Mouse (Mus musculus) hindbrain, embryonic 15.5 days (tissue): Measurements from ENCODE around the gene Negr1. TPM values are rescaled to one million over a fixed set of nuclear protein-coding genes. Genes with fewer than 3 reads are reported as not detected.

Experiments used
- ATAC-seq: fragments of 200-750 bp; cut with Nextera tagmentation; 2 replicates; pipeline ENCODE4 v1.8.0; 2017; ENCODE audit warnings: low read depth, moderate number of reproducible peaks, moderate TSS enrichment; ENCODE audit not compliant: low FRiP score
- H3K27ac ChIP-seq: fragments of 300-500 bp; sonication (generic); replicated peaks from 2 replicates; pipeline ENCODE4 v1.5.1; 2015; ENCODE audit warnings: mild to moderate bottlenecking, inconsistent platforms
- H3K27me3 ChIP-seq: fragments of 300-500 bp; sonication (generic); 2 replicates; pipeline ENCODE4 v1.6.1; 2015; ENCODE audit warnings: control low read depth, inconsistent platforms
- H3K36me3 ChIP-seq: fragments of 300-500 bp; sonication (generic); 2 replicates; pipeline ENCODE4 v1.6.1; 2015; ENCODE audit warnings: control low read depth, inconsistent platforms
- H3K4me1 ChIP-seq: fragments of 300-500 bp; sonication (generic); replicated peaks from 2 replicates; pipeline ENCODE4 v1.6.1; 2015; ENCODE audit warnings: control low read depth, inconsistent platforms
- H3K4me2 ChIP-seq: fragments of 300-500 bp; sonication (generic); 2 replicates; pipeline ENCODE4 v1.6.1; 2015; ENCODE audit warnings: moderate library complexity, mild to moderate bottlenecking, inconsistent platforms
- H3K4me3 ChIP-seq: fragments of 300-500 bp; sonication (generic); 2 replicates; pipeline ENCODE4 v1.5.1; 2015; ENCODE audit warnings: mild to moderate bottlenecking, inconsistent platforms
- H3K9ac ChIP-seq: fragments of 300-500 bp; sonication (generic); 2 replicates; pipeline ENCODE4 v1.6.1; 2015; ENCODE audit warnings: inconsistent platforms
- H3K9me3 ChIP-seq: fragments of 300-500 bp; sonication (generic); 2 replicates; pipeline ENCODE4 v1.6.1; 2016; ENCODE audit warnings: control low read depth, inconsistent platforms
- WGBS: fragments of 180-500 bp; shearing (Covaris S2); methylation state at CpG from one replicate; pipeline ENCODE4 v1.1.7; 2015; 5-methylcytosine and 5-hydroxymethylcytosine counted together
- polyA plus RNA-seq: library from polyadenylated mRNA; unstranded; fragments of >200 nt; fragmentation: Nextera tagmentation; extraction: Ambion mirVana; gene quantifications from 2 replicates; pipeline ENCODE4 v1.2.1, GENCODE M21; 2015

The Negr1 gene
- polyA plus RNA-seq, 1 experiment from 2014 or later: 53.7 TPM

- Histone ChIP-seq H3K4me2 (no peak overlapping the region), H3K4me3 (no peak overlapping the region), H3K4me1 (no peaks in the 10 kb centered on the region), H3K27me3 (no peaks in the 10 kb centered on the region), H3K36me3 (no peaks in the 10 kb centered on the region), H3K9ac (no peak overlapping the region), H3K9me3 (no peaks in the 10 kb centered on the region), H3K27ac (no peak overlapping the region)
- WGBS: 82% methylated on average over 1 of the region's 1 CpGs
- ATAC-seq: no peak
Measured at GRCm38 (mm10) chr3:156703241-156703640, 141.6 kb downstream of the Negr1 start.

GRCm38 (mm10) chr3:156710240-156710639 lies 148.6 kb downstream of the Negr1 start:
- no peaks in the 10 kb centered on the region for H3K36me3 ChIP-seq
- H3K27me3 ChIP-seq: no peaks in the 10 kb centered on the region
- no peaks in the 10 kb centered on the region for H3K4me1 ChIP-seq
- H3K9ac ChIP-seq: no peak overlapping the region
- no peak overlapping the region for H3K4me3 ChIP-seq
- H3K9me3 ChIP-seq: no peaks in the 10 kb centered on the region
- ATAC-seq: no peak
- WGBS: 82% methylated on average over 5 of the region's 5 CpGs
- H3K27ac ChIP-seq: no peak overlapping the region
- no peak overlapping the region for H3K4me2 ChIP-seq

- Histone ChIP-seq H3K4me3 (no peak overlapping the region), H3K4me1 (no peaks in the 10 kb centered on the region), H3K9me3 (no peaks in the 10 kb centered on the region), H3K36me3 (no peaks in the 10 kb centered on the region), H3K27ac (no peak overlapping the region), H3K4me2 (no peak overlapping the region), H3K9ac (no peak overlapping the region), H3K27me3 (no peaks in the 10 kb centered on the region)
- 83% methylated on average over 4 of the region's 4 CpGs for WGBS
- ATAC-seq: no peak
Measured at GRCm38 (mm10) chr3:156710693-156711092, 149.1 kb downstream of the Negr1 start.

GRCm38 (mm10) chr3:156736335-156736734 lies 174.7 kb downstream of the Negr1 start:
- Histone ChIP-seq H3K4me3 (no peak overlapping the region), H3K4me1 (no peaks in the 10 kb centered on the region), H3K27me3 (no peaks in the 10 kb centered on the region), H3K9me3 (no peaks in the 10 kb centered on the region), H3K9ac (no peak overlapping the region), H3K27ac (no peak overlapping the region), H3K36me3 (no peaks in the 10 kb centered on the region), H3K4me2 (no peak overlapping the region)
- no peak for ATAC-seq

- no peak overlapping the region for H3K9ac ChIP-seq
- H3K27ac ChIP-seq: no peak overlapping the region
- no peaks in the 10 kb centered on the region for H3K4me1 ChIP-seq
- H3K27me3 ChIP-seq: no peaks in the 10 kb centered on the region
- H3K4me2 ChIP-seq: no peak overlapping the region
- H3K36me3 ChIP-seq: no peaks in the 10 kb centered on the region
- no peak overlapping the region for H3K4me3 ChIP-seq
- 81% methylated on average over 3 of the region's 3 CpGs for WGBS
- no peaks in the 10 kb centered on the region for H3K9me3 ChIP-seq
- no peak for ATAC-seq
Measured at GRCm38 (mm10) chr3:156739529-156739928, 177.9 kb downstream of the Negr1 start.

- H3K9ac ChIP-seq: no peak overlapping the region
- no peaks in the 10 kb centered on the region for H3K36me3 ChIP-seq
- no peaks in the 10 kb centered on the region for H3K27me3 ChIP-seq
- no peak overlapping the region for H3K4me2 ChIP-seq
- H3K4me1 ChIP-seq: no peaks in the 10 kb centered on the region
- 77% methylated on average over 1 of the region's 1 CpGs for WGBS
- no peak for ATAC-seq
- H3K4me3 ChIP-seq: no peak overlapping the region
- no peak overlapping the region for H3K27ac ChIP-seq
- H3K9me3 ChIP-seq: no peaks in the 10 kb centered on the region
Measured at GRCm38 (mm10) chr3:156743266-156743665, 181.7 kb downstream of the Negr1 start.

GRCm38 (mm10) chr3:156745218-156745770 lies 183.7 kb downstream of the Negr1 start:
- H3K4me3 ChIP-seq: no peak overlapping the region
- WGBS: 86% methylated on average over 5 of the region's 5 CpGs
- H3K4me1 ChIP-seq: no peaks in the 10 kb centered on the region
- H3K4me2 ChIP-seq: no peak overlapping the region
- no peak overlapping the region for H3K9ac ChIP-seq
- H3K36me3 ChIP-seq: no peaks in the 10 kb centered on the region
- H3K27ac ChIP-seq: no peak overlapping the region
- no peaks in the 10 kb centered on the region for H3K9me3 ChIP-seq
- no peak for ATAC-seq
- H3K27me3 ChIP-seq: no peaks in the 10 kb centered on the region

GRCm38 (mm10) chr3:156747456-156747855 lies 185.9 kb downstream of the Negr1 start:
- Histone ChIP-seq H3K4me2 (no peak overlapping the region), H3K9ac (no peak overlapping the region), H3K27ac (no peak overlapping the region), H3K36me3 (no peaks in the 10 kb centered on the region), H3K27me3 (no peaks in the 10 kb centered on the region), H3K4me3 (no peak overlapping the region), H3K9me3 (no peaks in the 10 kb centered on the region), H3K4me1 (no peaks in the 10 kb centered on the region)
- ATAC-seq: no peak
- 71% methylated on average over 3 of the region's 3 CpGs for WGBS

- no peak overlapping the region for H3K9ac ChIP-seq
- H3K4me3 ChIP-seq: no peak overlapping the region
- H3K27me3 ChIP-seq: no peaks in the 10 kb centered on the region
- H3K4me2 ChIP-seq: no peak overlapping the region
- WGBS: 60% methylated on average over 4 of the region's 4 CpGs
- no peak for ATAC-seq
- H3K36me3 ChIP-seq: no peaks in the 10 kb centered on the region
- no peaks in the 10 kb centered on the region for H3K9me3 ChIP-seq
- H3K27ac ChIP-seq: no peak overlapping the region
- H3K4me1 ChIP-seq: no peaks in the 10 kb centered on the region
Measured at GRCm38 (mm10) chr3:156753780-156754373, 192.3 kb downstream of the Negr1 start.

GRCm38 (mm10) chr3:156754790-156755530 lies 193.4 kb downstream of the Negr1 start:
- Histone ChIP-seq H3K9ac (no peak overlapping the region), H3K4me3 (no peak overlapping the region), H3K27ac (no peak overlapping the region), H3K36me3 (no peaks in the 10 kb centered on the region), H3K27me3 (no peaks in the 10 kb centered on the region), H3K4me1 (no peaks in the 10 kb centered on the region), H3K9me3 (no peaks in the 10 kb centered on the region), H3K4me2 (no peak overlapping the region)
- no peak for ATAC-seq
- 71% methylated on average over 1 of the region's 1 CpGs for WGBS

GRCm38 (mm10) chr3:156765015-156765414 lies 203.4 kb downstream of the Negr1 start:
- Histone ChIP-seq H3K27me3 (no peaks in the 10 kb centered on the region), H3K4me3 (no peak overlapping the region), H3K9ac (no peak overlapping the region), H3K27ac (no peak overlapping the region), H3K36me3 (no peaks in the 10 kb centered on the region), H3K4me1 (peaks cover 5% of the 10 kb centered on the region; the same call in 1 of the 2 replicates), H3K9me3 (no peaks in the 10 kb centered on the region), H3K4me2 (no peak overlapping the region)
- ATAC-seq: no peak
- WGBS: 44% methylated on average over 3 of the region's 3 CpGs

GRCm38 (mm10) chr3:156766171-156766845 lies 204.7 kb downstream of the Negr1 start:
- no peak overlapping the region for H3K9ac ChIP-seq
- H3K27me3 ChIP-seq: no peaks in the 10 kb centered on the region
- H3K9me3 ChIP-seq: no peaks in the 10 kb centered on the region
- H3K4me3 ChIP-seq: no peak overlapping the region
- H3K27ac ChIP-seq: no peak overlapping the region
- H3K4me1 ChIP-seq: peaks cover 5% of the 10 kb centered on the region; the same call in 1 of the 2 replicates
- WGBS: 52% methylated on average over 2 of the region's 2 CpGs
- H3K36me3 ChIP-seq: no peaks in the 10 kb centered on the region
- ATAC-seq: no peak
- H3K4me2 ChIP-seq: no peak overlapping the region
